ENCODE assay signal across 27 mouse cellular contexts in the genomic region with DNA sequence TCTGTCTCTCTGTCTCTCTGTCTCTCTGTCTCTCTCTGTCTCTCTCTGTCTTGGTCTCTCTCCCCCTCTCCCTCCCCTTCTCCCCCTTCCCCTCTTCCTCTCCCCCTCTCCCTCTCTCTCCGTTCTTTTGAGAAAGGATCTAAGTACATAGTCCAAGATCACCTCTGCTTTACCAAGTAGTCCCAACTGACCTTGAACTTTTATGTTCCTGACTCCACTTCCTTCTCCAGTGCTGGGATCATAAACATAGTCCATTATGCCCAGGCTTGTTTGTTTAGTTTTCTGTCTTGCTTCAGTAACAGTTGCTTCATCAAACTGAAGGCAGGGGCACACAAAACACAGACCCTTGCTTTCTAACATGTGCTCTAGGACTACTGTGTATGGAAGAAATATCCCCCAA. TPM values are rescaled to one million over a fixed set of nuclear protein-coding genes. Genes with fewer than 3 reads are reported as not detected.
DNase-seq lines count a peak whose midpoint lies in the region; ATAC-seq lines count a peak whose summit lies in the region.
"Had no signal": no experiment of that assay in that cellular context is flagged by ENCODE, and none has a peak within 500 bp of the region (broad histone marks: within the 10 kb centered on the region; RNA-seq: fewer than 3 reads in every experiment).

No protein-coding gene starts in this region.

- H3K4me2 ChIP-seq in heart, embryonic 13.5 days = no peak overlapping the region
- no peak overlapping the region for H3K4me2 ChIP-seq in limb, embryonic 13.5 days (replicated peaks)
- no peak overlapping the region for H3K4me2 ChIP-seq in intestine, embryonic 16.5 days (ENCODE audit: low read depth, low read length)
- no peak overlapping the region for H3K4me2 ChIP-seq in stomach, embryonic 16.5 days (ENCODE audit: low read depth, low read length)
- H3K4me2 ChIP-seq: embryonic facial prominence, embryonic 15.5 days; heart, embryonic 12.5 days; hindbrain, embryonic 12.5 days had no signal

- no peak overlapping the region for H3K9ac ChIP-seq in heart, embryonic 13.5 days
- no peak overlapping the region for H3K9ac ChIP-seq in limb, embryonic 13.5 days
- no peak overlapping the region for H3K9ac ChIP-seq in intestine, embryonic 16.5 days (ENCODE audit: low read depth, low read length)
- H3K9ac ChIP-seq in stomach, embryonic 16.5 days (ENCODE audit: low read length) = no peak overlapping the region
- H3K9ac ChIP-seq: embryonic facial prominence, embryonic 15.5 days; heart, embryonic 12.5 days; hindbrain, embryonic 12.5 days had no signal

- no peaks in the 10 kb centered on the region for H3K27me3 ChIP-seq in heart, embryonic 13.5 days (replicated peaks)
- no peaks in the 10 kb centered on the region for H3K27me3 ChIP-seq in heart, embryonic 10.5 days (ENCODE audit: insufficient read depth, poor library complexity, severe bottlenecking)
- no peaks in the 10 kb centered on the region for H3K27me3 ChIP-seq in limb, embryonic 13.5 days
- no peaks in the 10 kb centered on the region for H3K27me3 ChIP-seq in limb, embryonic 10.5 days (ENCODE audit: low read depth, poor library complexity, severe bottlenecking)
- no peaks in the 10 kb centered on the region for H3K27me3 ChIP-seq in intestine, embryonic 16.5 days (replicated peaks; ENCODE audit: control insufficient read depth, insufficient read depth, low read length)
- H3K27me3 ChIP-seq in stomach, embryonic 16.5 days (ENCODE audit: control insufficient read depth, insufficient read depth, low read length) = no peaks in the 10 kb centered on the region
- H3K27me3 ChIP-seq: CH12.LX; embryonic facial prominence, embryonic 15.5 days; heart, embryonic 12.5 days; hindbrain, embryonic 12.5 days; Patski had no signal

- peak overlapping the region; percentile 30; the same call in 1 of the 2 replicates for H3K27ac ChIP-seq in heart, embryonic 13.5 days (replicated peaks)
- H3K27ac ChIP-seq in heart, embryonic 10.5 days = no peak overlapping the region; the same call in 1 of the 2 replicates
- H3K27ac ChIP-seq in limb, embryonic 13.5 days = no peak overlapping the region; the same call in 1 of the 2 replicates
- H3K27ac ChIP-seq in limb, embryonic 10.5 days = no peak overlapping the region
- no peak overlapping the region for H3K27ac ChIP-seq in intestine, embryonic 16.5 days (ENCODE audit: low read length)
- peak overlapping the region; percentile 12; the same call in 1 of the 2 replicates for H3K27ac ChIP-seq in stomach, embryonic 16.5 days (ENCODE audit: low read length)
- H3K27ac ChIP-seq: embryonic facial prominence, embryonic 15.5 days; forebrain, embryonic 10.5 days; gastrocnemius, adult 2 months; hindbrain, embryonic 12.5 days; hindbrain, postnatal 0 days had no signal

- no CpG with 5 or more reads among the region's 1 CpGs for WGBS in heart, embryonic 13.5 days
- no CpG with 5 or more reads among the region's 1 CpGs for WGBS in heart, embryonic 10.5 days
- 20% methylated on average over 1 of the region's 1 CpGs for WGBS in limb, embryonic 13.5 days
- WGBS in limb, embryonic 10.5 days = no CpG with 5 or more reads among the region's 1 CpGs
- 40% methylated on average over 1 of the region's 1 CpGs for WGBS in intestine, embryonic 16.5 days
- WGBS in stomach, embryonic 16.5 days = no CpG with 5 or more reads among the region's 1 CpGs

- ATAC-seq in heart, embryonic 13.5 days (ENCODE audit: extremely low read depth, insufficient number of reproducible peaks, low FRiP score, low TSS enrichment) = no peak
- ATAC-seq in limb, embryonic 13.5 days (ENCODE audit: low FRiP score, low read depth) = peak; percentile 11; the same call in 1 of the 2 replicates
- ATAC-seq in intestine, embryonic 16.5 days = peak; percentile 74
- ATAC-seq in stomach, embryonic 16.5 days (ENCODE audit: insufficient read depth, low FRiP score) = no peak
- ATAC-seq: activated CD4-positive, CD25-positive, alpha-beta regulatory T cell, adult 4 months; forebrain, embryonic 14.5 days; hindbrain, postnatal 0 days had no signal

- H3K4me1 ChIP-seq in heart, embryonic 13.5 days = peaks cover 40% of the 10 kb centered on the region
- H3K4me1 ChIP-seq in heart, embryonic 10.5 days = peaks cover 30% of the 10 kb centered on the region
- H3K4me1 ChIP-seq in limb, embryonic 13.5 days = peaks cover 6% of the 10 kb centered on the region; the same call in 1 of the 2 replicates
- H3K4me1 ChIP-seq in limb, embryonic 10.5 days = no peaks in the 10 kb centered on the region
- H3K4me1 ChIP-seq in intestine, embryonic 16.5 days (ENCODE audit: control insufficient read depth, insufficient read depth, low read length) = peaks cover 5% of the 10 kb centered on the region; the same call in 1 of the 2 replicates
- 0 out of 2 replicates have a peak, but pooled peaks cover 5% of the 10 kb centered on the region for H3K4me1 ChIP-seq in stomach, embryonic 16.5 days (ENCODE audit: control insufficient read depth, insufficient read depth, low read length)
- H3K4me1 ChIP-seq: embryonic facial prominence, embryonic 15.5 days; hindbrain, embryonic 12.5 days had no signal

- no peaks in the 10 kb centered on the region for H3K9me3 ChIP-seq in heart, embryonic 13.5 days
- H3K9me3 ChIP-seq in heart, embryonic 10.5 days = no peaks in the 10 kb centered on the region
- H3K9me3 ChIP-seq in limb, embryonic 13.5 days = no peaks in the 10 kb centered on the region
- H3K9me3 ChIP-seq in limb, embryonic 10.5 days (replicated peaks) = no peaks in the 10 kb centered on the region
- H3K9me3 ChIP-seq in intestine, embryonic 16.5 days (ENCODE audit: control insufficient read depth, low read length) = no peaks in the 10 kb centered on the region
- no peaks in the 10 kb centered on the region for H3K9me3 ChIP-seq in stomach, embryonic 16.5 days (replicated peaks; ENCODE audit: control insufficient read depth, low read length)
- H3K9me3 ChIP-seq: embryonic facial prominence, embryonic 15.5 days; forebrain, embryonic 10.5 days; heart, embryonic 12.5 days; hindbrain, embryonic 12.5 days had no signal

- no peaks in the 10 kb centered on the region for H3K36me3 ChIP-seq in heart, embryonic 13.5 days
- H3K36me3 ChIP-seq in heart, embryonic 10.5 days = no peaks in the 10 kb centered on the region
- no peaks in the 10 kb centered on the region for H3K36me3 ChIP-seq in limb, embryonic 13.5 days
- no peaks in the 10 kb centered on the region for H3K36me3 ChIP-seq in limb, embryonic 10.5 days
- no peaks in the 10 kb centered on the region for H3K36me3 ChIP-seq in intestine, embryonic 16.5 days (ENCODE audit: control insufficient read depth, insufficient read depth, low read length)
- no peaks in the 10 kb centered on the region for H3K36me3 ChIP-seq in stomach, embryonic 16.5 days (ENCODE audit: control insufficient read depth, insufficient read depth, low read length)
- H3K36me3 ChIP-seq: embryonic facial prominence, embryonic 15.5 days; forebrain, embryonic 10.5 days; heart, embryonic 12.5 days; hindbrain, embryonic 12.5 days had no signal

- H3K4me3 ChIP-seq in heart, embryonic 13.5 days = no peak overlapping the region
- H3K4me3 ChIP-seq in heart, embryonic 10.5 days = no peak overlapping the region
- H3K4me3 ChIP-seq in limb, embryonic 13.5 days = no peak overlapping the region
- H3K4me3 ChIP-seq in limb, embryonic 10.5 days = no peak overlapping the region
- no peak overlapping the region for H3K4me3 ChIP-seq in intestine, embryonic 16.5 days (ENCODE audit: low read length)
- H3K4me3 ChIP-seq in stomach, embryonic 16.5 days (replicated peaks; ENCODE audit: low read length) = no peak overlapping the region
- H3K4me3 ChIP-seq: embryonic facial prominence, embryonic 15.5 days; erythroblast, embryonic 14.5 days; forebrain, embryonic 10.5 days; gastrocnemius, adult 2 months; heart, embryonic 12.5 days; hindbrain, embryonic 12.5 days had no signal

- no peak for DNase-seq in heart, embryonic 10.5 days (ENCODE audit: low spot score)
- no peak for DNase-seq in limb, embryonic 10.5 days (ENCODE audit: low spot score)
- no peak for DNase-seq in left cerebral cortex, adult 18-20 months (ENCODE audit: low spot score in 2 of 2)
- DNase-seq: adrenal gland, adult 2 months; adrenal gland, postnatal 25 days; cerebellum, adult 2 months; cerebellum, postnatal 10 days; embryo, embryonic 11 days; gastrocnemius, adult 2 months; gastrocnemius, postnatal 25 days; heart, postnatal 4 days had no signal

RNA-seq across cellular contexts. Expression of a gene that starts 37.7 kb away (rescaled TPM):
- polyA plus RNA-seq in heart, embryonic 13.5 days (2015; fragmentation: Nextera tagmentation; extraction: Ambion mirVana) = 166 and 204 TPM in 2 replicates
- polyA plus RNA-seq in heart, embryonic 10.5 days (2016; fragmentation: Nextera tagmentation; extraction: Ambion mirVana) = 24.0 and 70.2 TPM in 2 replicates
- polyA plus RNA-seq in limb, embryonic 13.5 days (2015; fragmentation: Nextera tagmentation; extraction: Ambion mirVana) = 16.3 and 18.3 TPM in 2 replicates
- polyA plus RNA-seq in limb, embryonic 10.5 days (2016; fragmentation: Nextera tagmentation; extraction: Ambion mirVana) = 0.11 TPM in 1 of 2 replicates, not detected in the other
- 0.45 and 0.59 TPM in 2 replicates for polyA plus RNA-seq in intestine, embryonic 16.5 days (2015; fragmentation: Nextera tagmentation; extraction: Ambion mirVana)
- polyA plus RNA-seq in stomach, embryonic 16.5 days (2015; fragmentation: Nextera tagmentation; extraction: Ambion mirVana) = 3.6 and 21.6 TPM in 2 replicates
- under 1 TPM in 1 of 2 experiments, not detected in 1; 0.54 TPM for total RNA-seq in left cerebral cortex, adult 18-20 months (2021)
- total RNA-seq: adrenal gland, postnatal 25 days; CH12.LX; common myeloid progenitor, adult 5-6 weeks; granulocyte monocyte progenitor cell, adult 5-6 weeks; hindbrain, postnatal 0 days had no signal
- polyA plus RNA-seq: activated CD4-positive, CD25-positive, alpha-beta regulatory T cell, adult 4 months; adrenal gland, adult 2 months; erythroblast, embryonic 14.5 days; forebrain, embryonic 10.5 days; forebrain, embryonic 14.5 days; hindbrain, postnatal 0 days had no signal

Comparison
In these comparisons a context has a peak if more than half of its experiments do, and no peak if none do; other contexts are left out.
1. H3K27ac ChIP-seq: peak in heart, embryonic 13.5 days (single experiment) and stomach, embryonic 16.5 days (single experiment); none in heart, embryonic 10.5 days (single experiment), limb, embryonic 13.5 days (single experiment), limb, embryonic 10.5 days (single experiment) and intestine, embryonic 16.5 days (single experiment).
2. ATAC-seq: peak in limb, embryonic 13.5 days (single experiment) and intestine, embryonic 16.5 days (single experiment); none in heart, embryonic 13.5 days (single experiment) and stomach, embryonic 16.5 days (single experiment).